Mouse (Mus musculus) induced T-regulatory cell, adult 2 months (primary cell): ENCODE data around the gene Runx1.
A peak's percentile ranks its signal among the peaks of the same experiment; 100 is the strongest.

Experiments
- DNase-seq: peaks from one replicate; pipeline ENCODE4 v3.0.0-alpha.2; 2012; ENCODE audit warnings: low read depth

Runx1 gene

DNA sequence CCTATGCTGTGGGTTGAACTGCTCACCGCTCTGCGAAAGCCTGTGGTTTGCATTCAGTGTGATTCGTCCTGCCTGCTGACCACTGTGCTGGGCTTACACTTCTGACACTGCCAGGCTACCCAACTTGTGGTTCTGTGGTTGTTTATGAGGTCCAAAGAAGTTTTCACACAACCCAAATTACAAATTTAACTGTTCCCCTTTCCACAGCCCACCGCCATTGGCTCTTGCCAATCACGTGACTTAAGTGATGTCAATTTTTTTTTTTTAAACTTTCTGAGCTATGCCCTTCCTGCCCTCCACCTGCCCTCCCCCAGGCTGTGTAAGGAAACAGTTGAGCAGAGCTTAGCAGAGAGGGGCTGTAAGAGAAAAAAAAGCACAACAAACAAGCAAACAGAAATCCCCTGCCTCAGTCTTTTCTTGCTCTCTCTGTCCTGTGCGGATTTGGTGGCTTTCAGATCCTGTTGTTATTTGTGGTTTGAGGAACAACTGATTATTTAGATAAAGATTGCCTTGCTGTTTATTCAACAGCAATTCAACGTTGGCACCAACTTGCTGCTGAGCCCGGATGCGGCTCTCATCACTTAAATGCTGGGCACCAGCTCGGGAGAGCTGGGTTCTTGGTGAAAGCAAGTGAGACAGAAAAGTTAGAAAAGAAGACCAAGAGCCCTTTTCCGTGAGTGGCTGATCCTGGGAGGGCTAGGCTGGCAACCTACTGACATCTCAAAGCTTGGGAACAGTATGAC, at the start of gene Runx1:
Runx1 (minus strand) TSS at position 242 of the 743 bp plus-strand sequence.
- peak; percentile 95 for DNase-seq

DNA sequence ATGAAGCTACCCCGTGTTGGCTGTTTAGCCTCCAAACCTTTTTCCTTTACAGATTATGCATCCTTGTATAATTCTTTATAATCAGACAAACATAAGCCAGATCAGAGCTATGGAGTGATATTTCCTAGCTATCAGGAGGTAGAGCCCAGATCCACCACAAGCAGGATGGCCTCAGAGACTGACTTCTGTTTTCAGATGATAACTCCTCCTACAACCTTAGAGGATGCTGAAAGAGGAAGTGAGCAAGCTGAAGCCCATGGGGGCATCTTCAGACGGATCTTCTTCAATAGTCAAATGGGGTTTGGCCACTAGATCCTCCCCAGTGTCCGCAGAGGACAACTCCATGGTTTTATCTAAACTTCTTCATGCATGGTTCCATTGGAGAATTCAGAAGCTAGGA, 48.1 kb upstream of the Runx1 start:
- no peak for DNase-seq

DNA sequence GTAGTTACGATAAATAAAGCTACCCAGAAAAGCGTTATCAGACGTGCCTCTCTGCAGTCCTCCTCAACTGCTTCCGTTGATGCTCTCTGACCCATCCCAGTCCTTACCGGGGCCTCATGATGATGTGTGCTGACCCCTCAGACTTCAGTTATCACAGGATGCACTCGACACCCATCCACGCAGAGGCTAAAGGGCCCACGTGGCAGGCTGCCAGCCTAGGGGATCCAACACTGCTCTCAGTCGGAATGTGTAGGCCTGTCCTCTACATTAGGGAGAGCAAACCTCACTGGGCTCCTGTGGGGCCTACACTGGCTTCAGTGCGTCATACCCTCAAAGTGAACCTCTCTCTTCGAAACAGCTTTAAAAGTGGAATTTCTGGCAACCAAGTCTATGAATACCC, 45.8 kb upstream of the Runx1 start:
- no peak for DNase-seq

DNA sequence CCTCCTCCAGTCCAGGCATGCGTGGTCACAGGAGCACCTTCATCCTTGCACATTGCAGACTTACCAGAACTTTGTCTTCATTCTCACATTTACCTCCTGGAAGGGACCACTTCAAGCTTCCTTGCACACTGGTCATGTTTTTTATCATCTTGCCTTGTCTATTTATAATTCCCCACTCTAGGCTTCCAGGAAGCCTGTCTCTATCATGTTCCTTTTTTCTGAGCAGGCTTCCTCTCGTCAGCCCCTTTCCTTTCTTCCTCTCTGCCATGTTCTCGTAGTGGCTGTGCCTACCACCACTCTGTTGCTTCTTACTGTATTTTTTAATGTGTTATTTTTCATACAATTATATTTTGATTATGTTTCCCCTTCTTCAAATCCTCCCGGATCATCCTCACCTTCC, 42.6 kb upstream of the Runx1 start:
- peak; percentile 37 for DNase-seq

DNA sequence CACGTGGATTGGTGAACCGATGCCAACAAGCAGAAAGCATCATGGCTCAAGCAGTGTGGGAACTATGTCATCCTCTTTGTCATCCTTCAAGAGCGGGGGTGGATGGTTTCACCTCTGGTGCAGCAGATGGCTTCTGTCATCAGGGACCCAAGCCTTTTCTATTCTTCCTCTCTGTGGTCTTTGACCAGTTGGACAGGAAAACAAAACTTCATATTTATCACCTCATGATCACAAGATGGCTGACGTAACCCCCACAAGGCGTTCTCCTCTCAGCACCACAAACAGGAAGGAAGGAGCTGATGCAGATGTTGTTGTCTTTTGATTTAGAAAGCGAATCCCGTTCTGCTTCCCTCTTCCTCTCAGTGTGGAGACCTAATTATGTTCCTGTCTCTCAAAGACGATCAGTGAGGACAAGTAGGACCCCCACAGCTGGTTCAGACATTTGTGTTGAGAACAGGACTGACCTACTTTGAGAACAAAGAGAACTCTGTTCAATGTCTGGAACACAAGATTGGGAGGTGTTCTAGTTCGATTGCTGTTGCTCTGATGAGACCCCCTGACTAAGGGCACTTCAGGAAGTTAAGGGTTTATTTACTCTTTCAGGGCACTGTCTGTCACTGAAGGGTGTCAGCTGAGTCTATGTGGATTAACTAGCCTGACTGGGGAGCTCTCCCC, 41.4 kb upstream of the Runx1 start:
- peak; percentile 75 for DNase-seq

DNA sequence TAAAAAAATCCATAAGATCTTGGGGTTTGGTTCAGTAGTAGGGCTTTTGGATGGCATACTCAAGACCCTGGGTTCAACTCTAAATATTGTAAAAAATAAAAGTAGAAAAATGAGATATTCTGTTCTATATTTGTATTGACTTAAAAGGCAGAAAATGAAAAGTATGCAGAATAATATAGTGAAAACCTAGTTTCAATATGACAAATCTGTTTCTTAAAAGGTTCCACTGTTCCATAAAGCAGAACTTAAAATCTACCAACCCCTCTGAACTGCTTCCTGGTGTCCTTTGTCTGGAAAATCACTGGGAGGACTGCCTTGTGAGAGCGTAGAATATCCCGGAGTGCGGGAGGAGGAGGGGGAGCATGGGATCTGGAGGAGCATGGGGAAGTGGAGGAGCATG, 39.4 kb upstream of the Runx1 start:
- peak; percentile 40 for DNase-seq

DNA sequence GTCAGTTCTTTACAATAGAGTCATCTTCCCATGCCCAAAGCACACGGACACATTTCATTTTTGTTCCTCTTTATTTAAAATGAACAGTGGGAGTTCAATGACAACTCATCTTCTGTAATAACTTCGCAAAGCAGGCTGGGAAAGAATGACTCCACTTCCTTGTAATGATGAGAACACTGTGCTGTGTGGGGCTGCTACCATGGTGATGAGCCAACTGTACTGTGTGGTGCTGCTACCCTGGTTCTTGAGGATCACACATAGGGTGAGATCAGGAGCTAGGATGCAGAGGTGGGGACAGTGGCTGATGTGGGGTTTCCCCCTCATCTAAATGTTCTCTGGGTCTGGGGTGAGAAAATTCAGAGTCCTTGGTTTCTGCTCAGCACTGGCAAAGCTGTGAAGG, 38.2 kb upstream of the Runx1 start:
- peak; percentile 67 for DNase-seq

DNA sequence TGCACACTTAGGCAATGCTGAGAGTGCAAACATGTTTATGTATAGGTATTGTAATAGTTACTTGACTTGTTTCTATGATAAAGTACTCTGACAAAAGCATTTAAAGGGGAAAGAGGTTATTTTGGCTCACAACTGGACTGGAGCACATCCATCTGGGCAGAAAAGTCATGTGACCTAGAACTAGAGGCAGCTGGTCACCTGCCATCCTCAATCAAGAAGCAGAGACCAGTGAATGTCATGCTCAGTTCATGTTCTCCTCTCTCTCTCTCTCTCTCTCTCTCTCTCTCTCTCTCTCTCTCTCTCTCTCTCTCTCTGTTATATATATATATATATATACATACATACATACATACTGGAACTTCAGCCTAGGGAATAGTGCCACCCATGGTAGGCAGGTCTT, 37.2 kb upstream of the Runx1 start:
- DNase-seq = no peak

DNA sequence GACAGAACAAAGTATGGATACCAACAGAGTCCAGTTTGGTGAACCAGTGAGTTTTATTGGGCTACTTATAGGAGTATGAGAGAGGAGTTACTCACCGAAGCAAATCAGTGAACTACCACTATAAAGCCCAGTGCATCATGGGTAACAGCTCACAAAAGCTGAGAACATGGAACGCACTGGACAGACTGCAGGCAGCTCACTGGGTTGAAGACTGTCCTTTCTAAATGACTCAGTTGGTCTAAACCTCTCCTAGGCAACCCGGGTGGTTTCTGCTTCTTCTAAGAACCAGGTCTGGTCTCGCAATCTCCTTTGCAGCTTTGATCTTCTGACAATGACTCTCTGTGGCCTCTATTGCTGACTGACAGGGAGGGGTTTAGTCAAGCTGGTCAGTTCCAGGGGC, 36.5 kb upstream of the Runx1 start:
- peak; percentile 35 for DNase-seq

DNA sequence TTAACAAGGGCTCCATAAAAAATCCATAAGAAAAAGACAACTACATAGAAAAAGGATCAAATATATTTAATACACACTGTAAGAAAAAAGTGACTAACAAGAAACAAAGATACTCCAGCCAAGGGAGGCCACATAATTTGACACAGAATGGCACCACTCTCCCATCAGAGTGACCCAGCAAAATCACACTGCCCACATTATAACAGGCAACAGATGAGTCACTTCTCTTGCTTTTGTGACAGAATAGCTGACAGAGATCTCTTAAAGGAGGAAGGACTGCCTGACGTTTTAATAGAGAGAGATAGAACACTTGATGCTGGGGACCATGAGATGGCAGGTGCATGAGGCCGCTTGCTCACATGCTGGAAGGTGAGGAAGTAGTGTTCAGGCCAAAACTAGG, 35.6 kb upstream of the Runx1 start:
- no peak for DNase-seq

DNA sequence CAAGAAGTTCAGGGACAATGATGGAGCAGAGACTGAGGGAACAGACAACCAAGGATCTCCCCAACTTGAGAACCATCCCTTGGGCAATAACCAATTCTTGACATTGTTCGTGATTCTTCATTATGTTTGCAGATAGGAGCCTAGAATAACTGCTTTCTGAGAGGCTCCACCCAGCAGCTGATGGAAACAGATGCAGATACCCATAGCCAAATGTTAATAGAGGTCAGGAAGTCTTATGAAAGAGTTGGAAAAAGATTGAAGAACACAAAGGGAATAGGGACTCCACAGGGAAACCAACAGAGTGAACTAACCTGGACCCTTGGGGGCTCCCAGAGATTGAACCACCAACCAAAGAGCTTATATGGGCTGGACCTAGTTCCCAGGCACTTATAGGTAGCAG, 34.7 kb upstream of the Runx1 start:
- DNase-seq = no peak

DNA sequence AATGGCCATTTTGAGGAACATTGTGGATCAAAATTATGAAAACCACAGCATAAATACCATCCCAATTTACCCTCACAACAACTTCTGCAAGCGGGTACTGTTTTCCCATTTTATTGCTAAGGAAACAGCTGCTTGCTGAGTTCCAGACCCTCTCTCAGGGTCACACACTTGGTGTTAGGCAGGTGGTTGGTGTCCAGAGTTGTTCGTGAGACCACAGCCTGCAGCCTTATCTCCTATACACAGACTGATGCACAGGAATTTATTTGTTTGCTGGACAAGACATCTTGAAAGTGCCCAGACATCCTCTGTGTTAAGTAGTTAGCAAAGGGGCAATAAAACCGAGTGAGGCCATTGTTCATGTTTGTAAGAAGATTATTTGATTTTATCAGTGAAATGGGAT, 30.8 kb upstream of the Runx1 start:
- no peak for DNase-seq

DNA sequence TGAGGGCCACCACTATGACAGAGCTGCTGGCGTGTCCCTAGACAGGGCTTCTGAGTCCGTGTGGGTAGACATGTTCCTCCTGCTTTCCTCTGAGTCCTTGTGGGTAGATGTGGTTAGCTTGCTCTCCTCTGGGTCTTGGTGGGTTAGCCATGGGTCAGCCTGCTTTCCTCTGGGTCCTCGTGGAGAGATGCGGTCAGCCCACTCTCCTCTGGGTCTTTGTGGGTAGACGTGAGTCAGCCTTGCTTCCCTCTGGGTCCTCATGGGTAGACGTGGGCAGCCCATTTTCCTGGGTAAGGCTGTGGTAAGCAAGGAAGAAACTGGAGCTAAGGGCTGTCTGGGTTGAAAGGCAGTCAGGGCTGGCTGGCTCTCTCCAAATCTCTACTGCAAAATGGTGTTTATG, 26.3 kb upstream of the Runx1 start:
- DNase-seq = no peak

DNA sequence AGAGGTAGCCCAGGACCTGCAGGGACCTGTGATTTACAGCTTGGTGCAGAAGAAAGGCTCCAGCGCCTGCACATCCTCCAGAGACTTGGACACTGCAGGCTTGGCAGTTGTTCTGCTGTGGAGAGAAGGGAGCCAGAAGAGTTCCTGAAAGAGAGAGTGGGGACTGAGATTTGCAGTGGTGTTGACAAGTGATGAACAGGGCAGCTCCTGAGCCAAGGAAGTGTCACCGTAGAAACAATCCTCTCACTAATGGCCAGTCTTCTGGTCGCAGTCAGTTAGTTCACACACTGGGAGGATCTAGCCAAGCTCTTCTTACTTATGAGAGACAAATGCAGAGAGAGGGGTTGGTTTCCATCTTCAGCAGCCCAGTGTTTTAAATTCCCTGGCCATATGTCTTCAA, 24.5 kb upstream of the Runx1 start:
- DNase-seq = no peak

DNA sequence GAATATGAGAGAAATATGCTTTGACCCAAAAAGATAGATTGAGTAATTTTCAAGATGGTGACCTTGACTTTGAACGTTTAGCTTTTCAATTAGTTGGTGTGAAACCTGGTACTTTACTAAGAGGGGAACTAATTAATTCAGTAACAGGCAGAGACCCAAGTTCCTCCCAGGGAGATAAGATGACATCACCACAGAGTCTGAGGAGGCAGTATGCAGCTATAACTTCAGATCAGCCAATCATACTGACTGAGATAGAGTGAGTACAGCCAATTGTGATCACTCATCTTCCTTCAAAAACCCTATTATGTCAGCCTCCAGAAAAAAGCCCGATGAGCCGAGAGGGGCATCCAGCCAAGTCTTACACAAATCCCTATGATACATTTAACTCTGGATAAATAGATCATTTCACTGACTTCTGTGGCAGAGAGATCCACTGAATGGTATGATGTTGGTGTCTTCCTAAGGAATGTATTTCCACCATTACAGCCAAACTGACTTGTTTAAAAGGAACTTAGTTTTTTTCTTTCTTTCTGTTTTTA, 21.9 kb upstream of the Runx1 start:
- DNase-seq = no peak

DNA sequence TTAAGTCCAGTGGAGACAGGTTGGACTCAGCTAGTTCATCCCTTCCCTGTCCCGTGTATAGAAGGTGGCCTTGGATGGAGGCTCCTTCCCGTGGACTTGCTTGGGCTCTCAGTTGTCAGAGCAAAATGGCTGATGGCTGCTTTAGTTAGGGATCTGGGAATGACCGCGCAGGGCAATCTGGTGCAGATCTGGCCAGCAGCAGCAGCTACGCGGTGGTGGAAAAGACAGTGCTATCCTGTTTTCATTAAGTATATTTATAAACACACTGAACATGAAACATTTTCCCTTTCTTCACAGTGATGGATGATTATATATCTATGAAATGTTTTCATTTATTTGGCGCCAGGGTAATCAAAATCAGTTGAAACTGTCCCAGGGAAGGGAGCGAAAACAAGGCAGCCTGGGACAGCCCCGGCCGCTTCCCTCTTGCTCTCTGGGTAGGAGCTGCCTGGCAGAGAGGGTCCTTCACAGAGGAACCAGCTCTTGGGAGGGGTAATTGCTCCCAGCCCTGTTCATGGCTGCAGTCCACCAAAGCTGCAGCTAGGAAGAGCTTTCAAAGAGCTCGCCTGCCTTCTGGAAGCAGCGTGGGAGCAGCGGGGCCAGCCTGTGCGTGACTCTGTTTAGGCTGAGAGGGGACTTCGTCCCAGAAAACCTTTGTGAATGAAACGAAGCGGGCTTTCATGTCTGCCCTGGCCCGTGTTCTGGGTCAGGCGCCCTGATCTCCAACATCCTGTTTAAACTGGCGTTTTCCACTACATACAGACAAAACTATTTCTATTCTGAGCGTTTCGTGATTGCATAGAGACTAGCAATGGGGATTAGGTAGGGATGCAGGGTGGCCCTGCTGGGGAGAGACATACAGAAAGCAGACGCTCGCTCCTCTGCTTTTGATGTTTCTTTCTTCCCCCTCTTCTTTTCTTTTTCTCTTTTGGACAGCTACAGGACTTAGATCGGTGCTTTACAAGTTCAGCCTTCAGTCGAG, 19.6 kb upstream of the Runx1 start:
- DNase-seq = no peak

DNA sequence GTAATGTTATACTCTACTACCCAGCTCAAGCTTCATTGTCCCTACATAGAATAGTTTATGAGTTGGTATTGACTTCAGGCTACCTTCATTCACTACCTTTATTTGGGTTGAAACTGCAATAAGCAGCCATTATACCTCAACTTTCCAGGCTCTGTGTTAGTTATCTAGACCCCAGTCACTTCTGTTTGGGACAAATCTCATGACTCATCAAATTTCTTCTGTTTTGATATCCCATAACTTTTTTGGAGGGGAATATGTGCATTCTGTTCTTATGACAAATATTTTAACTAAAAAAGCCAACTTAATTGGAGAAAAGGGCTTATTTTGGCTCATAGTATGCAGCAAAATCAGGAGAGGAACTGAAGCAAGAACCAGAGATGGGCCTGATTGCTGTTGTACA, 12.8 kb upstream of the Runx1 start:
- DNase-seq = no peak

DNA sequence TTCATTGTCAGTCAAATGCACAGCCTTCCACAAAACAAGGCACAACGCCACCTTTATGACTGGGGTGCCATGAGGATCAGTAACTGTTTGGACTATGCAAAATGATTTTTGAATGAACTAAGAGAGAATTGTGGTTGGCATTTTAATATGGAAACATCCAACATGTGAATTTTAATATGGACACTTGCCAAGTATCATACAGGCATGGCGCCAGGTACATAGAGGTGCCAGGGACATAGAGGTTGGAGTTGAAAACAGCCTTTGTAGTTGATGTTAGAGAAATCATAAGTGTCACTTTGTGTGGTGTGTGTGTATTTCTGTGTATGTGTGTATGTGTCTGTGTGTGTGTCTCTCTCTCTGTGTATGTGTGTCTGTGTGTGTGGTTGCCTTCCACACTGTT, 5.4 kb upstream of the Runx1 start:
- DNase-seq = no peak

DNA sequence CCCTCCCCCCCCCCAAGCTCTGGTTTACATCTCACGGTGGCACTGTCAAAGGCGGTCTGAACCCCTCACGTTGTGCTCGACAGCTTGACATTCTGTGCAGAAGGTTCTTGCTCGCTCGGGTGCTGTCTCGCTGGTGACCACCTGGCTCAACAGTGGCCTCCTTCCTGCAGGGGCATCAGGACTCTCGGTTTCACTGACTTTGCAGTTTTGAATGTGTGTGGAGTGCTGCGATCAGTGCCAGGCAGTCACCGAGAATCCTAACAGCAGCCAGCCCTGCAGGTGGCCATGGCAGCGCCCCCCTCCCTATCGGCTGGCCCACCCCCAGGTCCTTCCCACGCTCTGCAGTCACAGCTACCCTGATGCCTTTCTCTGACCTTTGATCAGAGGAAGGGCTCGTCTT, 4.5 kb upstream of the Runx1 start:
- DNase-seq = no peak

DNA sequence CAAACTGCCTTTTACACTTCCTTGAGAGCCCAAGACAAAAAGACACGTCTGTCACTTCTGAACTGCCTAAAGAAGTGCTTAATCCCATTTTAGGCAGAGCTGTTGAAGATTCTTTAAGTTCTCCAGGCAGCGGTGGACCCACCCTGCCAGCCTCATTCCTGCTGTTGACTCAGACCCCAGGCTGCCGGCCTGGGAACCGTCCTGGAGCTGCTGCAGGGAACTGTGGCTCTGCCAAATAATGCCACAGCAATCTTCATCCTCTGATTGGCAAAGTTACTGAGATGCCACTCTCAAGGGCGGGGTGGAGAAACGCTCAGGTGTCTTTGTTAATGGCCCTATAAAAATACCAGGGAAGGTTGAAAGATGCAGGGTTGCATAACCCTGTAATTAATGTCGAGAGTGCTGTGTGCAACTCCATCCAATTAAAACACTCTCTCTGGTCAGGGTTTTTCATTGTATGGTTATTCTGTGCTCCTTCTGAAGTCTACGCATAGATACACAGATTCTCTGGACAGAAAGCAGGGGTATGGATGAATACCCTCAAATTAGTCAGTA, 2.4 kb upstream of the Runx1 start:
- DNase-seq = no peak

DNA sequence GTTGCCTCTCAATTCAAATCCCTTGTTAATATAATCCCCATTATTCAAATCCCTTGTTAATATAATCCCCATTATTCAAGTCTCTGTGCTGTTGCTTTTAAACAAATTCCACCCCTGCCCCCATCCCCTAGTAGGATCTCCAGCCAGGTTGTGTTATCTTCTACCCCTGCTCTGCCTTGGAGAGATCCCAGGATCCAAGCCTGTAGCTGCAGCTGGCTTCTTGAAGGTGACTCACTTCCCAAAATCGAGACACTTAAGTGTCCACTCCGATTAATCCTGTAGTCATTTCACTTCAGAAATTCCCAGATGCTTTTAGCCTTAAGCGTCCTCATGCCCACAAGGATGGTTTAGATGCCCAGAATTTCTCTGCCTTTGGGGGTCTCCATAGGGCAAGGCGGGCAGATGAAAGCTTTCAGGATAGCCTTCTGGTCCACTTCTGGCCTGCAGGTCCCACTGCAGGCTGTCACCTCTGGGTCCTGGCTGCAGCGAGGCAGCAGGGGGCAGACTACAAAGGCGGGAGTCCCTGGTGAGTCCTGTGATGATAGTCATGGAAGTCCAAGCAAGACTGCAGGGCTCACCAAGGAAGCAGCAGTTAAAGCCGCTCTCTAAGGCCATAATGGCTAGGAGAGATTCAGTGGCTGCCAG, 1.8 kb upstream of the Runx1 start:
- DNase-seq = peak; percentile 42

DNA sequence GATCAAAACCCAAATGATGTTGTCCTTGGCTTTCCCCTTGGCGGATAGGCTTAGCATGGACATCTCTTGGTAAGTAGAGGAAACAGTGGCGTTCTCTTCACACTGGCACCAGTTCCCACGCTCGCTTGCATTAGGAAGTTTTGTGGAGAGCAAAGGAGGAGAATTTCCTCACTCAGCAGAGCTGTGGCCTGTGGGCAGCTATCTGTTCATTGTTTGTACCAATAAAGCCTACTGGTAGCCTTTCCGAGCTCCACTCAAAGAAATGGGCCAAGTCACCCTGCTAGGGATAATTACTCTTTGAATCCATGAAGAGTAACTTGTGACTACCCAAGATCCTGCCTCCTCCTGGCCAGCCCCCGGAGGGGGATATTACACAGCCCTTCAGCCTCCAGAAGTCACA, 734 bp upstream of the Runx1 start:
- no peak for DNase-seq
